Comparison of ENCODE assay signal across 8 mouse cellular contexts in genomic region chr19:45460749-45461736, GRCm38 (mm10).
DNase-seq lines count a peak whose midpoint lies in the region; ATAC-seq and TF ChIP-seq lines count a peak whose summit lies in the region.

No protein-coding gene starts in this region.

- 75% methylated on average over 10 of the region's 10 CpGs for WGBS in liver, postnatal 0 days (ENCODE audit: insufficient replicate concordance)
- WGBS in liver, embryonic 11.5 days, result 62% methylated on average over 10 of the region's 10 CpGs
- 39% methylated on average over 10 of the region's 10 CpGs for WGBS in hindbrain, embryonic 12.5 days
- WGBS in thymus, adult 2 months, result 49% methylated on average over 10 of the region's 10 CpGs

- no peak overlapping the region for H3K27ac ChIP-seq in liver, postnatal 0 days (ENCODE audit: low read depth)
- no peak overlapping the region for H3K27ac ChIP-seq in liver, embryonic 11.5 days (ENCODE audit: low read depth, low read length)
- H3K27ac ChIP-seq in hindbrain, embryonic 12.5 days, result 0 out of 2 replicates have a peak overlapping the region, but pooled peaks have one; percentile 1
- peak overlapping the region; percentile 85 for H3K27ac ChIP-seq in thymus, adult 2 months (ENCODE audit: control insufficient read depth, insufficient read depth, low read length)

- H3K4me1 ChIP-seq in liver, postnatal 0 days (ENCODE audit: insufficient read depth), result no peaks in the 10 kb centered on the region
- peaks cover 4% of the 10 kb centered on the region; the same call in 1 of the 2 replicates for H3K4me1 ChIP-seq in liver, embryonic 11.5 days (replicated peaks; ENCODE audit: control insufficient read depth, insufficient read depth, low read length)
- peaks cover 17% of the 10 kb centered on the region for H3K4me1 ChIP-seq in hindbrain, embryonic 12.5 days
- H3K4me1 ChIP-seq in thymus, adult 2 months (replicated peaks; ENCODE audit: control insufficient read depth, insufficient read depth, low read length), result peaks cover 11% of the 10 kb centered on the region

- DNase-seq in liver, postnatal 0 days, result no peak
- DNase-seq in liver, embryonic 11.5 days (ENCODE audit: low spot score), result no peak
- DNase-seq in adipocyte (ENCODE audit: low spot score), result peak; percentile 39
- peak; percentile 31 for DNase-seq in thymus, adult 2 months
- DNase-seq in frontal cortex, postnatal 36 days (ENCODE audit: low spot score in 2 of 2), result no peak
- no peak for DNase-seq in spleen, postnatal 14 days (ENCODE audit: low spot score in 2 of 2)
- DNase-seq in heart, adult 9 months (ENCODE audit: low spot score in 2 of 2), result no peak

- TF ChIP-seq CTCF in liver, postnatal 0 days (IDR thresholded peaks at IDR 0.05; ENCODE audit: low read depth), result peak; percentile 69
- TF ChIP-seq CTCF in thymus, adult 2 months (IDR thresholded peaks at IDR 0.05; ENCODE audit: borderline replicate concordance, control insufficient read depth, extremely low read depth, insufficient read depth, low read length, poor library complexity), result no peak

- H3K4me2 ChIP-seq in liver, postnatal 0 days (ENCODE audit: low read depth, low read length), result no peak overlapping the region
- H3K4me2 ChIP-seq in liver, embryonic 11.5 days, result no peak overlapping the region
- no peak overlapping the region for H3K4me2 ChIP-seq in hindbrain, embryonic 12.5 days (replicated peaks)

- no peaks in the 10 kb centered on the region for H3K27me3 ChIP-seq in liver, postnatal 0 days (ENCODE audit: insufficient read depth, low read length)
- H3K27me3 ChIP-seq in liver, embryonic 11.5 days (replicated peaks; ENCODE audit: control insufficient read depth, insufficient read depth, low read length), result no peaks in the 10 kb centered on the region
- H3K27me3 ChIP-seq in hindbrain, embryonic 12.5 days, result peaks cover 13% of the 10 kb centered on the region
- H3K27me3 ChIP-seq in thymus, adult 2 months (ENCODE audit: control insufficient read depth, insufficient read depth, low read length), result no peaks in the 10 kb centered on the region

- no peak overlapping the region for H3K4me3 ChIP-seq in liver, postnatal 0 days (ENCODE audit: low read depth, low read length)
- H3K4me3 ChIP-seq in liver, embryonic 11.5 days (ENCODE audit: low read depth, low read length), result no peak overlapping the region
- H3K4me3 ChIP-seq in hindbrain, embryonic 12.5 days, result no peak overlapping the region
- no peak overlapping the region for H3K4me3 ChIP-seq in thymus, adult 2 months (ENCODE audit: control insufficient read depth, insufficient read depth, low read length)

- TF ChIP-seq POLR2A in thymus, adult 2 months (IDR thresholded peaks at IDR 0.05; ENCODE audit: control insufficient read depth, extremely low read depth, insufficient read depth, low read length, poor library complexity), result no peak

- peaks cover 20% of the 10 kb centered on the region for H3K36me3 ChIP-seq in liver, postnatal 0 days (replicated peaks; ENCODE audit: insufficient read depth, low read length)
- no peaks in the 10 kb centered on the region for H3K36me3 ChIP-seq in liver, embryonic 11.5 days (ENCODE audit: control insufficient read depth, insufficient read depth, low read length)
- H3K36me3 ChIP-seq in hindbrain, embryonic 12.5 days, result no peaks in the 10 kb centered on the region
- H3K36me3 ChIP-seq in thymus, adult 2 months (ENCODE audit: control insufficient read depth, insufficient read depth, low read length), result no peaks in the 10 kb centered on the region

- H3K9me3 ChIP-seq in liver, postnatal 0 days (ENCODE audit: low read length), result no peaks in the 10 kb centered on the region
- no peaks in the 10 kb centered on the region for H3K9me3 ChIP-seq in liver, embryonic 11.5 days (ENCODE audit: control insufficient read depth, low read length)
- no peaks in the 10 kb centered on the region for H3K9me3 ChIP-seq in hindbrain, embryonic 12.5 days (replicated peaks)

- TF ChIP-seq EP300 in liver, postnatal 0 days (IDR thresholded peaks at IDR 0.05; ENCODE audit: low read depth), result no peak

- no peak for ATAC-seq in liver, postnatal 0 days
- ATAC-seq in liver, embryonic 11.5 days (replicated peaks; ENCODE audit: low FRiP score), result no peak
- ATAC-seq in hindbrain, embryonic 12.5 days (ENCODE audit: low FRiP score), result no peak

- H3K9ac ChIP-seq in liver, postnatal 0 days (replicated peaks), result no peak overlapping the region
- H3K9ac ChIP-seq in liver, embryonic 11.5 days (ENCODE audit: low read depth, low read length), result no peak overlapping the region
- no peak overlapping the region for H3K9ac ChIP-seq in hindbrain, embryonic 12.5 days

Comparison
In these comparisons a context has a peak if more than half of its experiments do, and no peak if none do; other contexts are left out.
1. DNase-seq: peak in adipocyte (single experiment) and thymus, adult 2 months (single experiment); none in liver, postnatal 0 days (single experiment), liver, embryonic 11.5 days (single experiment), frontal cortex, postnatal 36 days (0 of 2), spleen, postnatal 14 days (0 of 2) and heart, adult 9 months (0 of 2).
2. H3K27ac ChIP-seq: peak in hindbrain, embryonic 12.5 days (single experiment) and thymus, adult 2 months (single experiment); none in liver, postnatal 0 days (single experiment) and liver, embryonic 11.5 days (single experiment).